Mouse (Mus musculus): ENCODE measurements around the gene Atp6v0c. TPM values are rescaled to one million over a fixed set of nuclear protein-coding genes. Genes with fewer than 3 reads are reported as not detected.
"Not testable (repeated sequence)": the region's sequence is repeated elsewhere in the genome, so short reads cannot be mapped to it uniquely, and the experiment has no call there.

The Atp6v0c gene
- polyA plus RNA-seq, 1 experiment from 2014 or later, result 367 TPM

DNA sequence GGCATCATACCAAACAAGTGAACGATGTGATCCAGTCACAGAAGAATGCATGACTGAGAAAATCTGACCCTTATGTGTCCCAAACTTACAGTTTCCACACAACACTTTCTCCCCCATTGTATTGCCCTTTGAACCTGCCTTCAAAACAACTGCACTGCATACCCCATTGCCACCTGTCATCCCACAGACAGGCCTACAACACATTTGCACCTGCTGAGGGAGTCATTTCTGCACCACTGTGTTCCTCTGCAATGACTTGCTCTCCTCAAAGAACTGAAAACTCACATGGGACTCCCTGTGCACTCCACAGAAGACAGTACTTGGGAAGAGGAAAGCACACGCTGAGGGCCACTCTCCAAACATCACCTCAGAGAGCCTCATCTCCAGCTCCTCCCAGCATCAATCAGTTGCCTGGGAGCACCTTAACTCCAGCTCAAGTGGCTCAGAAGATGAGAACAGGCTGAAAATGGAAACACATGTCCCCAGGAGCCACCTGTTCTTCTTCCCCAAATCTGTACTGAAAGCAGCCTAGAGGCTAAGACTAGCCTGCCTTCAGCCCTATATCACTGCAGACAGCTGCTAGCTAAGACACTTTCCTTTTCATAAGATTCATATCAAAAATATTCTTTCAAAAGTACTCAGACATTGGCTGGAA lies 32.1 kb downstream of the Atp6v0c start:
- H3K9me3 ChIP-seq (replicated peaks), result no peaks in the 10 kb centered on the region
- DNase-seq, result no peak
- no peak overlapping the region for H3K27ac ChIP-seq
- H3K4me2 ChIP-seq, result no peak overlapping the region
- no peak overlapping the region for H3K9ac ChIP-seq
- H3K4me1 ChIP-seq (replicated peaks), result peaks cover 63% of the 10 kb centered on the region
- H3K4me3 ChIP-seq (replicated peaks), result no peak overlapping the region
- no peak for ATAC-seq (ENCODE audit: low read depth)
- 84% methylated on average over 2 of the region's 2 CpGs for WGBS (ENCODE audit: insufficient replicate concordance)
- no peaks in the 10 kb centered on the region for H3K27me3 ChIP-seq
- 0 out of 2 replicates have a peak, but pooled peaks cover 4% of the 10 kb centered on the region for H3K36me3 ChIP-seq

GRCm38 (mm10) chr17:24134062-24134461 lies 35.4 kb downstream of the Atp6v0c start:
- peaks cover 56% of the 10 kb centered on the region for H3K4me1 ChIP-seq (replicated peaks)
- no peak overlapping the region for H3K4me2 ChIP-seq
- 0 out of 2 replicates have a peak, but pooled peaks cover 4% of the 10 kb centered on the region for H3K36me3 ChIP-seq
- DNase-seq (no peak), ATAC-seq (ENCODE audit: low read depth) (no peak)
- H3K9ac ChIP-seq, result no peak overlapping the region
- no peaks in the 10 kb centered on the region for H3K27me3 ChIP-seq
- no peak overlapping the region; the same call in 1 of the 2 replicates for H3K27ac ChIP-seq
- no peak overlapping the region for H3K4me3 ChIP-seq (replicated peaks)
- H3K9me3 ChIP-seq (replicated peaks), result no peaks in the 10 kb centered on the region

DNA sequence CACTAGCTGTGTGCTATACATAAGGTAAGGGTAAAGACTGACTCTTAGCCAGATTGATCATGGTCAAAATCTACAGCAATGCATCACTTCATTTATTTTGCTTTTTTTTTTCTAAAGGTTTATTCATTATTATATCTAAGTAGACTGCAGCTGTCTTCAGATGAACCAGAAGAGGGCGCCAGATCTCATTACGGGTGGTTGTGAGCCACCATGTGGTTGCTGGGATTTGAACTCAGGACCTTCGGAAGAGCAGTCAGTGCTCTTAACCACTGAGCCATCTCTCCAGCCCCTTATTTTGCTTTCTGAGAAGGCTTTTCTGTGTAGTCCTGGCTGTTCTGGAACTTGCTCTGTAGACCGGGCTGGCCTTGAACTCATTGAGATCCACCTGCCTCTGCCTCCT lies 36.6 kb downstream of the Atp6v0c start:
- not testable (repeated sequence) for H3K9ac ChIP-seq; DNase-seq; H3K9me3 ChIP-seq (replicated peaks); H3K27me3 ChIP-seq; H3K27ac ChIP-seq; H3K4me3 ChIP-seq (replicated peaks); ATAC-seq (ENCODE audit: low read depth); H3K4me2 ChIP-seq; H3K36me3 ChIP-seq
- 81% methylated on average over 4 of the region's 4 CpGs for WGBS (ENCODE audit: insufficient replicate concordance)
- peaks cover 45% of the 10 kb centered on the region for H3K4me1 ChIP-seq (replicated peaks)

GRCm38 (mm10) chr17:24131570-24131969 lies 37.9 kb downstream of the Atp6v0c start:
- peaks cover 36% of the 10 kb centered on the region for H3K4me1 ChIP-seq (replicated peaks)
- ATAC-seq (ENCODE audit: low read depth), result no peak
- H3K9me3 ChIP-seq (replicated peaks), result no peaks in the 10 kb centered on the region
- 0 out of 2 replicates have a peak, but pooled peaks cover 4% of the 10 kb centered on the region for H3K36me3 ChIP-seq
- no peak overlapping the region for H3K27ac ChIP-seq
- no peaks in the 10 kb centered on the region for H3K27me3 ChIP-seq
- no peak overlapping the region for H3K9ac ChIP-seq
- no peak for DNase-seq
- WGBS (ENCODE audit: insufficient replicate concordance), result 90% methylated on average over 3 of the region's 3 CpGs
- no peak overlapping the region for H3K4me2 ChIP-seq
- no peak overlapping the region for H3K4me3 ChIP-seq (replicated peaks)

DNA sequence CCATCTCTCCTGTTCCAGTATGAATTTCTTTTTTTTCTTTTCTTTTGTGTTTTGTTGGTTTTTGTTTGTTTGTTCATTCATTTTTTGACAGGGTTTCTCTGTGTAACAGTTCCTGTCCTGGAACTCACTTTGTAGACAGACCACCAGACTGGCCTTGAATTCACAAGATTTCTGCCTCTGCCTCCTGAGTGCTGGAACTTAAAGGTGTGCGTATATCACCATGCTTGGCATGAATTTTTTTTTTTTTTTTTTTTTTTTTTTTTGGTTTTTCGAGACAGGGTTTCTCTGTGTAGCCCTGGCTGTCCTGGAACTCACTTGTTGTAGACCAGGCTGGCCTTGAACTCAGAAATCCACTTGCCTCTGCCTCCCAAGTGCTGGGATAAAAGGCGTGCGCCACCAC lies 40.3 kb downstream of the Atp6v0c start:
- H3K4me2 ChIP-seq; H3K27me3 ChIP-seq; H3K9me3 ChIP-seq (replicated peaks); H3K36me3 ChIP-seq; DNase-seq; H3K27ac ChIP-seq; H3K9ac ChIP-seq; ATAC-seq (ENCODE audit: low read depth); H3K4me3 ChIP-seq (replicated peaks): not testable (repeated sequence)
- 80% methylated on average over 4 of the region's 4 CpGs for WGBS (ENCODE audit: insufficient replicate concordance)
- peaks cover 29% of the 10 kb centered on the region for H3K4me1 ChIP-seq (replicated peaks)

DNA sequence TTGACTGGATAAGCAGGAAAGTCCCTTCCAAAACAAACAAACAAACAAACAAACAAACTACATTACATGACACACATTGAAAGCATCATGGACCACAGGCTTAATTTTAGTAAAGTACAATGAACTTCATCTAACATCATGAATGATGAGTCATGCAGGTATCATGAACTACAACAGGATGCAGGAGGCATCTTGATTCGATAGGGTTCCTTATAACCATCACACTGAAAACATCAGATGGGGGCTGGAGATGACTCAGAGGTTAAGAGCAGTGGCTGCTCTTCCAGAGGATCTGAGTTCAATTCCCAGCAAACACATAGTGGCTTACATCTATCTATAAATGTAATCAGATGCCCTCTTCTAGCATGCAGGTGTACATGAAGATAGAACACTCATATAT lies 41.9 kb downstream of the Atp6v0c start:
- H3K27ac ChIP-seq, result no peak overlapping the region

DNA sequence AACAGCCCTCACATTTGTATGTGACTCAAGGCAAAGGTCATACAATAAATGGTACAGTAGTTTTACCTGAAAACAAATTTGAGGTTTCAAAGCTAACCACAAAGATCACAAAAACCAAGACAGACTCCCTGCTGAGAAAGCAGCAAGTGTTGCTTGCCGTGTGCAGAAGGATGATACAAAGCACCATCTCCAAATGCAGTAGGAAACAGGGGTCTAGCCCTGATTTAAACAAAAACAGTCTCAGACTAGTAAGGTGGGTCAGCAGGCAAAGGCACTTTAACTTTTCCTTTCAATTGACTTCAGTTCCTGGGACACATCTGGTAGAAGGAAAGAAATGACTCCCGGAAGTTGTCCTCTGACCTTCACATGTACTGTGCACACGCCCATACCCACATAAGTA lies 42.7 kb downstream of the Atp6v0c start:
- 75% methylated on average over 3 of the region's 3 CpGs for WGBS (ENCODE audit: insufficient replicate concordance)
- H3K27ac ChIP-seq, result no peak overlapping the region
- H3K9ac ChIP-seq, result no peak overlapping the region
- no peaks in the 10 kb centered on the region for H3K9me3 ChIP-seq (replicated peaks)
- ATAC-seq (ENCODE audit: low read depth), result no peak
- peaks cover 15% of the 10 kb centered on the region for H3K4me1 ChIP-seq (replicated peaks)
- H3K27me3 ChIP-seq, result no peaks in the 10 kb centered on the region
- no peak for DNase-seq
- H3K4me3 ChIP-seq (replicated peaks), result no peak overlapping the region
- H3K4me2 ChIP-seq, result no peak overlapping the region
- H3K36me3 ChIP-seq, result no peaks in the 10 kb centered on the region

More for the DNA sequence above, 41.9 kb downstream of the Atp6v0c start:
- no peaks in the 10 kb centered on the region for H3K9me3 ChIP-seq (replicated peaks)
- H3K4me3 ChIP-seq (replicated peaks), result no peak overlapping the region
- H3K4me1 ChIP-seq (replicated peaks), result peaks cover 20% of the 10 kb centered on the region
- no peaks in the 10 kb centered on the region for H3K27me3 ChIP-seq
- no peaks in the 10 kb centered on the region for H3K36me3 ChIP-seq
- H3K9ac ChIP-seq, result no peak overlapping the region
- DNase-seq (no peak), ATAC-seq (ENCODE audit: low read depth) (no peak)
- H3K4me2 ChIP-seq, result no peak overlapping the region
- WGBS (ENCODE audit: insufficient replicate concordance), result 63% methylated on average over 1 of the region's 1 CpGs

DNA sequence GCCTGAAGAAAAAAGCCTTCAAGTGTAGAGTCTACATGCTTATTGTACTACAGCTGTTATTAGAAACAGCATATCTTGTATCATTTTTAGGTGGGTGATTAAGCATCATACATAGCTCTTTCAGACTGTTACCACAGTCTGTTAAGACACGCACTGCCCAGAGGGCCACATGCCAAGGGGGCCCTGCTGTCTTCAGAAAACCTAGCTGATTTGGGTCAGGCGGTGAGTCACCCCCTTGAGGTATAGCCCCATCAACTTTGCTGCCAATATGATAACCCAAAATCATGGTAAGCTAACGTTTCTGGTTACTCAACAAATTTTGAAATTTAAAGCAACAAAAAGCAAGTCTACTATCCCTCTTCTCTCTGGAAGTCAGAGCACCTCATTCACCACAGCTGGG lies 50.1 kb downstream of the Atp6v0c start:
- Histone ChIP-seq H3K4me1 (replicated peaks) (peaks cover 22% of the 10 kb centered on the region), H3K27me3 (no peaks in the 10 kb centered on the region), H3K4me3 (replicated peaks) (no peak overlapping the region), H3K27ac (no peak overlapping the region), H3K4me2 (no peak overlapping the region), H3K9me3 (replicated peaks) (no peaks in the 10 kb centered on the region), H3K36me3 (no peaks in the 10 kb centered on the region), H3K9ac (no peak overlapping the region)
- 70% methylated on average over 3 of the region's 3 CpGs for WGBS (ENCODE audit: insufficient replicate concordance)
- ATAC-seq (ENCODE audit: low read depth) (no peak), DNase-seq (no peak)

Other genes with a start within 250 kb of the Atp6v0c start
- gene Sbp, start 228.0 kb downstream of the Atp6v0c start, polyA plus RNA-seq (2015; fragmentation: Nextera tagmentation; extraction: Ambion mirVana), result not detected in 2 replicates
- gene Sbpl, start 214.4 kb downstream of the Atp6v0c start, polyA plus RNA-seq (2015; fragmentation: Nextera tagmentation; extraction: Ambion mirVana), result not detected in 2 replicates
- not detected in 2 replicates for gene Prss30, start 189.1 kb downstream of the Atp6v0c start, polyA plus RNA-seq (2015; fragmentation: Nextera tagmentation; extraction: Ambion mirVana)
- gene Prss22, start 171.6 kb downstream of the Atp6v0c start, polyA plus RNA-seq (2015; fragmentation: Nextera tagmentation; extraction: Ambion mirVana), result not detected in 2 replicates
- gene Prss27, start 131.6 kb downstream of the Atp6v0c start, polyA plus RNA-seq (2015; fragmentation: Nextera tagmentation; extraction: Ambion mirVana), result not detected in 2 replicates
- 17.4 and 19.3 TPM in 2 replicates for gene Kctd5, start 96.2 kb downstream of the Atp6v0c start, polyA plus RNA-seq (2015; fragmentation: Nextera tagmentation; extraction: Ambion mirVana)
- gene Pdpk1, start 18.8 kb downstream of the Atp6v0c start, polyA plus RNA-seq (2015; fragmentation: Nextera tagmentation; extraction: Ambion mirVana), result 26.8 and 34.0 TPM in 2 replicates
- 18.6 and 20.8 TPM in 2 replicates for gene Amdhd2, start 5.9 kb downstream of the Atp6v0c start, polyA plus RNA-seq (2015; fragmentation: Nextera tagmentation; extraction: Ambion mirVana)
- 6.9 and 7.5 TPM in 2 replicates for gene Tbc1d24, start 35.9 kb upstream of the Atp6v0c start, polyA plus RNA-seq (2015; fragmentation: Nextera tagmentation; extraction: Ambion mirVana)
- gene Ntn3, start 39.8 kb upstream of the Atp6v0c start, polyA plus RNA-seq (2015; fragmentation: Nextera tagmentation; extraction: Ambion mirVana), result 1.00 and 1.4 TPM in 2 replicates
- gene Tedc2, start 51.1 kb upstream of the Atp6v0c start, polyA plus RNA-seq (2015; fragmentation: Nextera tagmentation; extraction: Ambion mirVana), result 10.8 and 11.6 TPM in 2 replicates
- gene Ccnf, start 81.8 kb upstream of the Atp6v0c start, polyA plus RNA-seq (2015; fragmentation: Nextera tagmentation; extraction: Ambion mirVana), result 69.1 and 89.8 TPM in 2 replicates
- not detected in 2 replicates for gene Abca17, start 181.4 kb upstream of the Atp6v0c start, polyA plus RNA-seq (2015; fragmentation: Nextera tagmentation; extraction: Ambion mirVana)
- 11.4 and 14.8 TPM in 2 replicates for gene Abca3, start 182.2 kb upstream of the Atp6v0c start, polyA plus RNA-seq (2015; fragmentation: Nextera tagmentation; extraction: Ambion mirVana)
- gene Rnps1, start 244.9 kb upstream of the Atp6v0c start, polyA plus RNA-seq (2015; fragmentation: Nextera tagmentation; extraction: Ambion mirVana), result 151 and 173 TPM in 2 replicates